Mouse (Mus musculus): ENCODE measurements at regions not wholly inside any gene's neighbourhood (a gene's known extent, or its start where the extent isn't known, plus 50 kb on each side); places are given as distances from the start of the nearest gene placed in this dataset.

- TF ChIP-seq CTCF (IDR thresholded peaks at IDR 0.05) (no peak), EP300 (IDR thresholded peaks at IDR 0.05) (no peak)
Observed at GRCm38 (mm10) chr1:61103581-61103980, 125.9 kb downstream of the Icos start.

Data from lung, postnatal 0 days (tissue).